Mouse (Mus musculus) midbrain, embryonic 10.5 days (tissue): ENCODE data around the gene Ufl1. TPM values are rescaled to one million over a fixed set of nuclear protein-coding genes. Genes with fewer than 3 reads are reported as not detected.
"Not testable (repeated sequence)": the region's sequence is repeated elsewhere in the genome, so short reads cannot be mapped to it uniquely, and the experiment has no call there.

Source experiments
- DNase-seq: peaks from one replicate; pipeline ENCODE4 v3.0.0-alpha.2; 2017; ENCODE audit warnings: low spot score
- H3K27ac ChIP-seq: fragments of 300-500 bp; sonication (generic); replicated peaks from 2 replicates; pipeline ENCODE4 v1.5.1; 2016; ENCODE audit warnings: mild to moderate bottlenecking
- H3K27me3 ChIP-seq: fragments of 300-500 bp; sonication (generic); 2 replicates; pipeline ENCODE4 v1.6.1; 2016; ENCODE audit warnings: low read depth, mild to moderate bottlenecking; ENCODE audit not compliant: poor library complexity, severe bottlenecking
- H3K36me3 ChIP-seq: fragments of 300-500 bp; sonication (generic); 2 replicates; pipeline ENCODE4 v1.6.1; 2016; ENCODE audit warnings: mild to moderate bottlenecking, moderate library complexity
- H3K4me1 ChIP-seq: fragments of 300-500 bp; sonication (generic); 2 replicates; pipeline ENCODE4 v1.6.1; 2016
- H3K4me3 ChIP-seq: fragments of 300-500 bp; sonication (generic); 2 replicates; pipeline ENCODE4 v1.5.1; 2016; ENCODE audit warnings: mild to moderate bottlenecking, moderate library complexity
- H3K9me3 ChIP-seq: fragments of 300-500 bp; sonication (generic); replicated peaks from 2 replicates; pipeline ENCODE4 v1.6.1; 2016; ENCODE audit warnings: mild to moderate bottlenecking
- WGBS: fragments of 180-500 bp; shearing (Covaris S2); methylation state at CpG from one replicate; pipeline ENCODE4 v1.1.7; 2016; 5-methylcytosine and 5-hydroxymethylcytosine counted together
- polyA plus RNA-seq: library from polyadenylated mRNA; unstranded; fragments of >200 nt; fragmentation: Nextera tagmentation; extraction: Ambion mirVana; gene quantifications from 2 replicates; pipeline ENCODE4 v1.2.1, GENCODE M21; 2016

Gene Ufl1
- polyA plus RNA-seq, result 38.4 and 38.9 TPM in 2 replicates

GRCm38 (mm10) chr4:25281671-25282038, at the start of gene Ufl1:
Ufl1 (minus strand) TSS chr4:25281821.
- under 1% methylated on average over 30 of the region's 30 CpGs for WGBS
- no peaks in the 10 kb centered on the region; the same call in 1 of the 2 replicates for H3K9me3 ChIP-seq
- peak; percentile 96 for DNase-seq
- peaks cover 13% of the 10 kb centered on the region for H3K4me1 ChIP-seq
- H3K36me3 ChIP-seq, result peaks cover 29% of the 10 kb centered on the region
- peaks cover 10% of the 10 kb centered on the region for H3K27me3 ChIP-seq
- H3K27ac ChIP-seq, result peak within 1 kb of the TSS; percentile 98
- peak within 1 kb of the TSS; percentile 85 for H3K4me3 ChIP-seq

GRCm38 (mm10) chr4:25325684-25326220, 44.1 kb upstream of the Ufl1 start:
- Histone ChIP-seq H3K27ac (no peak overlapping the region), H3K9me3 (no peaks in the 10 kb centered on the region), H3K27me3 (no peaks in the 10 kb centered on the region), H3K4me1 (no peaks in the 10 kb centered on the region), H3K4me3 (no peak overlapping the region), H3K36me3 (no peaks in the 10 kb centered on the region)
- 83% methylated on average over 3 of the region's 3 CpGs for WGBS
- no peak for DNase-seq

GRCm38 (mm10) chr4:25322631-25323178, 41.1 kb upstream of the Ufl1 start:
- H3K36me3 ChIP-seq, result no peaks in the 10 kb centered on the region
- 87% methylated on average over 2 of the region's 2 CpGs for WGBS
- no peak overlapping the region for H3K4me3 ChIP-seq
- DNase-seq, result no peak
- no peaks in the 10 kb centered on the region for H3K4me1 ChIP-seq
- H3K27me3 ChIP-seq, result no peaks in the 10 kb centered on the region
- H3K27ac ChIP-seq, result no peak overlapping the region
- H3K9me3 ChIP-seq, result no peaks in the 10 kb centered on the region

GRCm38 (mm10) chr4:25313767-25314166, 32.1 kb upstream of the Ufl1 start:
- Histone ChIP-seq H3K36me3 (no peaks in the 10 kb centered on the region), H3K4me3 (no peak overlapping the region), H3K27me3 (no peaks in the 10 kb centered on the region), H3K9me3 (no peaks in the 10 kb centered on the region), H3K27ac (no peak overlapping the region), H3K4me1 (no peaks in the 10 kb centered on the region)
- 85% methylated on average over 3 of the region's 3 CpGs for WGBS
- no peak for DNase-seq

- H3K27ac ChIP-seq, H3K36me3 ChIP-seq, DNase-seq, H3K4me3 ChIP-seq, H3K9me3 ChIP-seq: not testable (repeated sequence)
- WGBS, result 90% methylated on average over 1 of the region's 1 CpGs
- Histone ChIP-seq H3K27me3 (peaks cover 10% of the 10 kb centered on the region), H3K4me1 (peaks cover 13% of the 10 kb centered on the region)
Observed at GRCm38 (mm10) chr4:25285002-25285401, 3.4 kb upstream of the Ufl1 start.

- no peak for DNase-seq
- Histone ChIP-seq H3K36me3 (peaks cover 34% of the 10 kb centered on the region), H3K27ac (peak overlapping the region; percentile 98), H3K9me3 (no peaks in the 10 kb centered on the region; the same call in 1 of the 2 replicates), H3K4me3 (peak overlapping the region; percentile 85), H3K27me3 (peaks cover 10% of the 10 kb centered on the region), H3K4me1 (peaks cover 13% of the 10 kb centered on the region)
- WGBS, result 2% methylated on average over 32 of the region's 32 CpGs
Observed at GRCm38 (mm10) chr4:25280938-25281670, 517 bp downstream of the Ufl1 start.

- H3K36me3 ChIP-seq, result peaks cover 97% of the 10 kb centered on the region
- no peak overlapping the region for H3K4me3 ChIP-seq
- no peak overlapping the region for H3K27ac ChIP-seq
- H3K9me3 ChIP-seq, result no peaks in the 10 kb centered on the region; the same call in 1 of the 2 replicates
- H3K4me1 ChIP-seq, result no peaks in the 10 kb centered on the region
- WGBS, result 90% methylated on average over 7 of the region's 7 CpGs
- DNase-seq, result no peak
- no peaks in the 10 kb centered on the region for H3K27me3 ChIP-seq
Observed at GRCm38 (mm10) chr4:25272861-25273627, 8.6 kb downstream of the Ufl1 start.

- Histone ChIP-seq H3K27me3 (no peaks in the 10 kb centered on the region), H3K36me3 (peaks cover 97% of the 10 kb centered on the region), H3K4me3 (no peak overlapping the region), H3K4me1 (no peaks in the 10 kb centered on the region), H3K27ac (no peak overlapping the region), H3K9me3 (no peaks in the 10 kb centered on the region)
- 86% methylated on average over 1 of the region's 1 CpGs for WGBS
- DNase-seq, result no peak
Observed at GRCm38 (mm10) chr4:25271926-25272325, 9.7 kb downstream of the Ufl1 start.

- H3K4me3 ChIP-seq, result no peak overlapping the region
- no peak for DNase-seq
- WGBS, result 94% methylated on average over 3 of the region's 3 CpGs
- peaks cover 99% of the 10 kb centered on the region for H3K36me3 ChIP-seq
- H3K4me1 ChIP-seq, result no peaks in the 10 kb centered on the region
- no peak overlapping the region for H3K27ac ChIP-seq
- H3K9me3 ChIP-seq, result no peaks in the 10 kb centered on the region
- H3K27me3 ChIP-seq, result no peaks in the 10 kb centered on the region
Observed at GRCm38 (mm10) chr4:25267144-25267543, 14.5 kb downstream of the Ufl1 start.

- Histone ChIP-seq H3K27me3 (no peaks in the 10 kb centered on the region), H3K4me1 (no peaks in the 10 kb centered on the region), H3K9me3 (no peaks in the 10 kb centered on the region), H3K36me3 (peaks cover 93% of the 10 kb centered on the region), H3K27ac (no peak overlapping the region), H3K4me3 (no peak overlapping the region)
- DNase-seq, result no peak
- WGBS, result 92% methylated on average over 7 of the region's 7 CpGs
Observed at GRCm38 (mm10) chr4:25257822-25258398, 23.7 kb downstream of the Ufl1 start.

- Histone ChIP-seq H3K36me3 (no peaks in the 10 kb centered on the region), H3K27ac (no peak within 1 kb of the TSS), H3K4me3 (no peak within 1 kb of the TSS), H3K27me3 (no peaks in the 10 kb centered on the region), H3K9me3 (no peaks in the 10 kb centered on the region), H3K4me1 (no peaks in the 10 kb centered on the region)
- DNase-seq, result no peak
- WGBS, result 93% methylated on average over 3 of the region's 3 CpGs
Observed at GRCm38 (mm10) chr4:25242776-25243175, 38.8 kb downstream of the Ufl1 start, which contains the start of gene Fhl5. Fhl5 (minus strand) TSS chr4:25242876.

- not testable (repeated sequence) for H3K4me1 ChIP-seq, H3K9me3 ChIP-seq, H3K27me3 ChIP-seq, H3K27ac ChIP-seq, H3K36me3 ChIP-seq, DNase-seq, H3K4me3 ChIP-seq
- 88% methylated on average over 1 of the region's 1 CpGs for WGBS
Observed at GRCm38 (mm10) chr4:25235663-25236062, 46.0 kb downstream of the Ufl1 start.
